Mouse (Mus musculus): Measurements from ENCODE around the gene Gm7030. TPM values are rescaled to one million over a fixed set of nuclear protein-coding genes. Genes with fewer than 3 reads are reported as not detected.
A peak's percentile ranks its signal among the peaks of the same experiment; 100 is the strongest.
"Not testable (repeated sequence)": the region's sequence is repeated elsewhere in the genome, so short reads cannot be mapped to it uniquely, and the experiment has no call there.

Gene Gm7030
- total and polyA plus RNA-seq, 2 experiments from 2014 or later: not detected

DNA sequence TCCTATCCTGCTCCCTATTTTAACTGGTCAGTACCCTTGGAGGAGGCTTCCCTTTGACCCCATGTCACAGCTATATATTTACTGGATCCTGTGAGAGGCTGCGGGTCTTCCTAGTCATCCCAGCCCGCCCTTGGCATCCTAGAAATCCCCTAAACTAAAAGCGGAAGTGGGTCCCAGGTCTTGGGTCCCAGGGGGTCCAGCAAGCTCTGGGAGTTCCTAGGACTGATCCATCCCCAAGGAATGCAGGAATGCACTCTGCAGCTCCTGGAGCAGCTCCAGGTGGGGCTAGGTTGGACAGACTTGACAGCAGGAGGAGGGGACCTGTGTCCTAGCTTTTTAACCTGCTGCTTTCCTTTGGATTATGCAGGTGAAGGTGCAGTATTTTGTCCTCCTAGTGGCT lies 35.3 kb downstream of the Gm7030 start:
- Histone ChIP-seq H3K4me3 (ENCODE audit: low read length) (no peak overlapping the region), H3K4me1 (ENCODE audit: insufficient read depth, low read length) (no peaks in the 10 kb centered on the region), H3K4me2 (ENCODE audit: low read depth, low read length) (no peak overlapping the region), H3K9me3 (ENCODE audit: low read length) (no peaks in the 10 kb centered on the region), H3K27ac (no peak overlapping the region), H3K9ac (replicated peaks; ENCODE audit: low read length) (no peak overlapping the region), H3K36me3 (ENCODE audit: insufficient read depth, low read length) (no peaks in the 10 kb centered on the region), H3K27me3 (ENCODE audit: insufficient read depth, low read length) (no peaks in the 10 kb centered on the region)
- 22% methylated on average over 3 of the region's 3 CpGs for WGBS
- no peak for DNase-seq (ENCODE audit: low spot score)
- ATAC-seq: no peak
- no peak for TF ChIP-seq CTCF (IDR thresholded peaks at IDR 0.05; ENCODE audit: low read depth)

DNA sequence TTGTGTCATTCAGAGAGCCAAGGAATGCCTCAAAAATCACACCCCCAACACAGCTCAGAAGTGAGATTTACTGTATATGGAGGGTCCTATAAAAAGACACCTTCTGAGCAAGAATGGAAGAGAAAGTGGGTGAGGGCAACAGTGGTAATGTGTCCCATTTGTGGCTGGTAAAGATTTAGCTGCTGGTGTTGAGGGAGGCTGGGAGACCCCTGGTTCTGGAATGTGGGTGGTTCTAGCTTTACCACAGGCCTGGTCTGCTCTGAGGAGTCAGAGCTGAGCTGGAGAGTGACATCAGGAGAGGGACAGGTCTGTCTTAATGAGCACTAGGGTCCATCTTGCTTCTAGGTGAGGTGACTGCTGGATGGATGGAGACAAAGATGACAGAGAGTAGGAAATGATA lies 36.7 kb downstream of the Gm7030 start:
- H3K27ac ChIP-seq; H3K27me3 ChIP-seq (ENCODE audit: insufficient read depth, low read length); H3K4me3 ChIP-seq (ENCODE audit: low read length); DNase-seq (ENCODE audit: low spot score); H3K4me2 ChIP-seq (ENCODE audit: low read depth, low read length); ATAC-seq; H3K36me3 ChIP-seq (ENCODE audit: insufficient read depth, low read length); H3K9me3 ChIP-seq (ENCODE audit: low read length); H3K9ac ChIP-seq (replicated peaks; ENCODE audit: low read length); H3K4me1 ChIP-seq (ENCODE audit: insufficient read depth, low read length): not testable (repeated sequence)

DNA sequence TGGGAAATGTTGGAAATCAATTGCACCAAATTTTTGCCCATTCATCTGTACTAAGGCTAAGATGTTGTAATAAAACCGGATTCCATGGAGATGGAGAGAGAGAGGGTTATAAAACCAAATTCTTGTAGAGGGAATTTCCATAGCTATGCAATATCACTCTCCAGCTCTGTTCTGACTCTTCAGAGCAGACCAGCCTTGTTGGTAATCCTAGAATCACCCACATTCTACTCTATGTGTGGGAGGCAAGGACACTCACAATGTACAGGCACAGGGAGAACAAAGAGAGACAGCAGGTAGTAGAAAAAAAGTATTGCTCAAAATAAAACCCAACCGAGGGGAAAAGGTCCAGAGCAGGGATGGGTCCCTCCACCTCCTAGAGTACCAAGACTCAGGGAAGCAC lies 37.3 kb downstream of the Gm7030 start:
- no CpG with 5 or more reads among the region's 2 CpGs for WGBS
- not testable (repeated sequence) for DNase-seq (ENCODE audit: low spot score); H3K36me3 ChIP-seq (ENCODE audit: insufficient read depth, low read length); H3K9me3 ChIP-seq (ENCODE audit: low read length); H3K27me3 ChIP-seq (ENCODE audit: insufficient read depth, low read length); H3K9ac ChIP-seq (replicated peaks; ENCODE audit: low read length); ATAC-seq; H3K4me2 ChIP-seq (ENCODE audit: low read depth, low read length); H3K27ac ChIP-seq; H3K4me1 ChIP-seq (ENCODE audit: insufficient read depth, low read length); H3K4me3 ChIP-seq (ENCODE audit: low read length)

DNA sequence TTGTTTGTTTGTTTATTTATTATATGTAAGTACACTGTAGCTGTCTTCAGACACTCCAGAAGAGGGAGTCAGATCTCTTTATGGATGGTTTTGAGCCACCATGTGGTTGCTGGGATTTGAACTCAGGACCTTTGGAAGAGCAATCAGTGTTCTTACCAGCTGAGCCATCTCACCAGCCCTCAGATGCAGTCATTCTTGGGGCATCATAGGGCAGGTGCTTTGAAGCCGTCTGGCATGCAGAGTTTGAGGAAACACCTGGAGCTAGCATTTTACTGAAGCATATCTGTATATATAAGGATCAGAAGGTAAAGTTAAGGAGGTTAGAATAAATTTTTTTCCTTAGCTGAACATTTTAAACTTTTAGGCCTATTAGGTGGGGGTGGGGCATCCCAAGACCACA lies 43.2 kb downstream of the Gm7030 start:
- not testable (repeated sequence) for H3K36me3 ChIP-seq (ENCODE audit: insufficient read depth, low read length); DNase-seq (ENCODE audit: low spot score); H3K27ac ChIP-seq; ATAC-seq; H3K9ac ChIP-seq (replicated peaks; ENCODE audit: low read length); H3K4me3 ChIP-seq (ENCODE audit: low read length); H3K4me2 ChIP-seq (ENCODE audit: low read depth, low read length); H3K9me3 ChIP-seq (ENCODE audit: low read length); H3K27me3 ChIP-seq (ENCODE audit: insufficient read depth, low read length); H3K4me1 ChIP-seq (ENCODE audit: insufficient read depth, low read length)
- WGBS: 81% methylated on average over 1 of the region's 1 CpGs

DNA sequence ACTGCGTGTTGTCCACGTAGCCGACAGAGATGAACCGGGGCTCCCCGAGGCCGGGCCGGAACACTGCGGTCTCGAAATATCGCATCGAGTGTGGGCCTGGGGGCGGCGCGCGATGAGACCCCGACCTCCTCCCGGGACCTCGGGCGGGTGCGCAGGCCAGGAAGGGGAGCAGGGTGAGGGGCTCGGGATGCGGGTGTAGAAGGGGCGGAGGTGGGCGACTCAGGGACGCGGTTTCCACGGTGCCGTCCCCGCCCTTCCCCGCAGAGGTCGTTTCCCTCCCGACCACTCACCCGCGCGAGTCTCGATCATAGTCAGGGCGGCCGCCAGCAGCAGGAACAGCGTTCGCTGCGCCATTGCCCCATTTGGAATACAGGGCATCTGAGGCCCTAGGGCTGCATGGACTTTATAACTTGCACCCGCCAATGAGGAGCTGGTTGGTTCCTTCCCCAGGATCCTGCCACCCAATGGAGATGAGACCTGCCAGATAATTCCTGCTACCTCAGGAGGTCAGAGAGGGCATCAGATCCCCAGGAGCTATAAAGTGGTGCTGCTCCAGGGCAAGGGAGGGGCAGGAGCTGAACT lies 45.3 kb downstream of the Gm7030 start:
- Histone ChIP-seq H3K36me3 (ENCODE audit: insufficient read depth, low read length) (no peaks in the 10 kb centered on the region), H3K9me3 (ENCODE audit: low read length) (no peaks in the 10 kb centered on the region), H3K9ac (replicated peaks; ENCODE audit: low read length) (peak overlapping the region; percentile 56), H3K27me3 (ENCODE audit: insufficient read depth, low read length) (no peaks in the 10 kb centered on the region), H3K4me2 (ENCODE audit: low read depth, low read length) (peak overlapping the region; percentile 91), H3K4me1 (ENCODE audit: insufficient read depth, low read length) (no peaks in the 10 kb centered on the region), H3K4me3 (ENCODE audit: low read length) (peak overlapping the region; percentile 51), H3K27ac (no peak overlapping the region)
- ATAC-seq: peak; percentile 61; the same call in 1 of the 2 replicates
- DNase-seq (ENCODE audit: low spot score): no peak
- no peak for TF ChIP-seq CTCF (IDR thresholded peaks at IDR 0.05; ENCODE audit: low read depth)
- WGBS: under 1% methylated on average over 33 of the region's 42 CpGs

DNA sequence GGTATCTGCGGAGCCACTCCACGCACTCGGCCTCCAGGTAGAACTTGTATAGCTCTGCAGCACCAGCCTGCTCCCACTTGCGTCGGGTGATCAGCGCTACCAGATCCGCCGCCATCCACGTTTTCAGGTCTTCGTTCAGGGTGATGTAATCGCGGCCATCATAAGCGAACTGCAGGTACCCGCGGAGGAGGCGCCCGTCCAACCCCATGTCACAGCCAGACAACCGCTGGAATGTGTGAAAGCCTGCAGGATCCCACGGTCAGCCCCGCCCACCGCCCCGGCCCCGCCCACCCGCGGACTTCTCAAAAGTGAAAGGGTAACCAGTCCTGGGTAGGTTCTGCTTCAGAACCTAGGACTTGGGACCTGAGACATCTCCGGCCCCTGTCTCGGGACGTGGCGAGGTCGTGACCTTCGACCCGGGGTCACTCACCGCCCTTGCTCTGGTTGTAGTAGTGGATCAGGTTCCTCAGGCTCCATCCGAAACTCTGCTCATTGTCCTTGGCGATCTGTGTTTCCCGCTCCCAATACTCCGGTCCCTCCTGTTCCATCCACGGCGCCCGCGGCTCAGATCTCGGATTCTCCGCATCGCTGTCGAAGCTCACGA lies 45.9 kb downstream of the Gm7030 start:
- H3K4me2 ChIP-seq (ENCODE audit: low read depth, low read length): peak overlapping the region; percentile 91
- H3K4me1 ChIP-seq (ENCODE audit: insufficient read depth, low read length): no peaks in the 10 kb centered on the region
- peak; percentile 81 for ATAC-seq
- H3K4me3 ChIP-seq (ENCODE audit: low read length): peak overlapping the region; percentile 51
- no peaks in the 10 kb centered on the region for H3K9me3 ChIP-seq (ENCODE audit: low read length)
- WGBS: under 1% methylated on average over 46 of the region's 46 CpGs
- H3K27me3 ChIP-seq (ENCODE audit: insufficient read depth, low read length): no peaks in the 10 kb centered on the region
- no peaks in the 10 kb centered on the region for H3K36me3 ChIP-seq (ENCODE audit: insufficient read depth, low read length)
- no peak overlapping the region for H3K27ac ChIP-seq
- peak; percentile 49 for DNase-seq (ENCODE audit: low spot score)
- peak overlapping the region; percentile 56 for H3K9ac ChIP-seq (replicated peaks; ENCODE audit: low read length)
- TF ChIP-seq CTCF (IDR thresholded peaks at IDR 0.05; ENCODE audit: low read depth): no peak

DNA sequence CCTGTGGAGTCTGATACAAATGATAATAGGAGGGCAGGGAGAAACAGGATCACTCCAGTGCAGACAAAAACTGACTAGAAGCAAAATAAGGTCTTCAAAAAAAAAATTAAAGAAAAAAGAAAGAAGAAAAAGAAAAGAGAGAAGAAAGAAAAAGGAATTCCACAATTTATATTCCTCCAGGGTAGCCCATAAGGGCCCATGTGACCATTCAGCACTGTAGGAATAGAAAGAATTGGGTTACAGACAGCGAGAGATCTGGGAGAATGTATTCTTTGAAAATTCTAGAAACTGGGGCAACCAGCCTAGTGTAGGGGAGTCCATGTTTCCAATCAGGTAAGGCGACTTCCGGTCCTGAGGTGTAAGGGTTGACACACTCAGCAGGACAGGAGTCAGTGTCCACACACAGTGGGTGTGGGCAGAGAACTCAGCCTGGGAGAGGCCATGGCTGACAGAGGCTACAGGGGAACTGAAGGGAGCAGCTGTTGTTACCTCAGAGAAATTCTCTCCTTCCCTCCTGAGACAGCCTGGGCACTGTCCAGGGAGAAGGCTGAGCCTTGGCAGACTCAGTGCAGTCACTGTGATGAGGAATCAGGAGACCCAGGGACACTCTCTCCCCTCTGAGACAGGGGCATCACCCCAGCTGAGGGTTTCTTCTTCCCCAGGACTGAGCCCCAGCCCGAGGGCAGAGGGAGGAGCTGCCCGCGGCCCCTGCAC lies 46.5 kb downstream of the Gm7030 start:
- H3K9me3 ChIP-seq (ENCODE audit: low read length); H3K27ac ChIP-seq; H3K36me3 ChIP-seq (ENCODE audit: insufficient read depth, low read length); H3K27me3 ChIP-seq (ENCODE audit: insufficient read depth, low read length); H3K4me1 ChIP-seq (ENCODE audit: insufficient read depth, low read length); DNase-seq (ENCODE audit: low spot score): not testable (repeated sequence)
- 34% methylated on average over 5 of the region's 6 CpGs for WGBS
- H3K4me3 ChIP-seq (ENCODE audit: low read length): peak overlapping the region; percentile 51
- peak overlapping the region; percentile 91 for H3K4me2 ChIP-seq (ENCODE audit: low read depth, low read length)
- ATAC-seq: 0 out of 2 replicates have a peak, but pooled peaks have one; percentile 22
- H3K9ac ChIP-seq (replicated peaks; ENCODE audit: low read length): peak overlapping the region; percentile 56; the same call in 1 of the 2 replicates

DNA sequence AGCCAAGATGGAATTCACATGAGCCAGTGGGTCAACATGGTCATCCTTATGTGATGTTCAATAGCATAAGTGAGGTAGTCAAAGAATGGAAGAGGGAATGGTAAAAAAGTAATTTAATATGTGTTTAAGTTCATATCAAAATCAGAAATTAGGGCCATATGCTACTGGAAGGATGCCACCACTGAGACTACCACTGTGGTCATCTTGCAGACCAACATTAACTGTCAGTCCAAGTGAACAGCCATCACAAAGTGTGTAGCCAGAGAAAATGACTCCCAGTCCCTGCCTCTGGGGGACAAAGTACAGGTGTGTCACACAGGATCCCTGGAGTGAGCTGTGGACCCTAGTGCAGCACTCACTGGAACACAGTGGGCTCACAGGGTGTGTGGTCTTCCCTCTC lies 47.3 kb downstream of the Gm7030 start:
- not testable (repeated sequence) for H3K27ac ChIP-seq; H3K36me3 ChIP-seq (ENCODE audit: insufficient read depth, low read length); H3K27me3 ChIP-seq (ENCODE audit: insufficient read depth, low read length); DNase-seq (ENCODE audit: low spot score); ATAC-seq; H3K4me3 ChIP-seq (ENCODE audit: low read length); H3K9ac ChIP-seq (replicated peaks; ENCODE audit: low read length); H3K4me1 ChIP-seq (ENCODE audit: insufficient read depth, low read length); H3K4me2 ChIP-seq (ENCODE audit: low read depth, low read length); H3K9me3 ChIP-seq (ENCODE audit: low read length)
